21 mouse cellular contexts compared by ENCODE assay signal in the genomic region with DNA sequence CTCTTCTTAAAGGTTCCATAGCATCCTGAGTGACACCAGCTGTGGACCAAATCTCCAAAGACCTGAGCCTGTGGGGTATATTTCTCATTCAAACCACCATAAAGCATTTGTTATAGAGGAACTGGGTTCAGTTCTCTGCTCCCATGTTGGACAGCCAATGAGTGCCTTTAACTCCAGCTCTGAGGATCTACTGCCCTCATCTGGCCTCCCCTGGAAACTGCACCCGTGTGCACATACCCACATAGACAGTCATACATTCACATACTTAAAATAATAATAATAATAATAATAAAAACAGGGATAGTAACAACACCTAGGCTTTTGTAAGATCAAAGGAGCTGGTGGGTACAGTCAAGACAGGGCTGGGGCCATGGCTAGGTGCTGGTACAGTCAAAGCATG. TPM values are rescaled to one million over a fixed set of nuclear protein-coding genes. Genes with fewer than 3 reads are reported as not detected.
DNase-seq lines count a peak whose midpoint lies in the region; TF ChIP-seq lines count a peak whose summit lies in the region.
"Had no signal": no experiment of that assay in that cellular context is flagged by ENCODE, and none has a peak within 500 bp of the region (broad histone marks: within the 10 kb centered on the region; RNA-seq: fewer than 3 reads in every experiment).

No protein-coding gene starts in this region.

- no peak overlapping the region for H3K4me3 ChIP-seq in layer of hippocampus, adult 2 months
- no peak overlapping the region for H3K4me3 ChIP-seq in testis, adult 2 months (ENCODE audit: control insufficient read depth, low read depth, low read length)
- H3K4me3 ChIP-seq in left cerebral cortex, adult 2 months = no peak overlapping the region
- H3K4me3 ChIP-seq: hindbrain, embryonic 12.5 days; intestine, embryonic 15.5 days had no signal

- H3K27me3 ChIP-seq in testis, adult 2 months (ENCODE audit: control insufficient read depth, insufficient read depth, low read length) = no peaks in the 10 kb centered on the region
- H3K27me3 ChIP-seq: CH12.LX; hindbrain, embryonic 12.5 days; intestine, embryonic 15.5 days; Patski had no signal

- TF ChIP-seq POLR2A in testis, adult 2 months (IDR thresholded peaks at IDR 0.05; ENCODE audit: control insufficient read depth, low read depth, low read length) = no peak

- H3K4me1 ChIP-seq in testis, adult 2 months (ENCODE audit: control insufficient read depth, insufficient read depth, low read length) = peaks cover 6% of the 10 kb centered on the region
- H3K4me1 ChIP-seq: intestine, embryonic 15.5 days had no signal

- peak; percentile 34 for TF ChIP-seq CTCF in layer of hippocampus, adult 2 months (conservative IDR thresholded peaks at IDR 0.05)
- peak; percentile 38; the same call in 1 of the 2 replicates for TF ChIP-seq CTCF in testis, adult 2 months (IDR thresholded peaks at IDR 0.05; ENCODE audit: control insufficient read depth, insufficient read depth, insufficient replicate concordance, low read depth, low read length)
- TF ChIP-seq CTCF in left cerebral cortex, adult 2 months (IDR thresholded peaks at IDR 0.05) = no peak; the same call in 1 of the 2 replicates

- intact Hi-C loops in left cerebral cortex, adult 2 months (cut with DNase I) = no loop called here

- no peak overlapping the region for H3K27ac ChIP-seq in layer of hippocampus, adult 2 months
- no peak overlapping the region for H3K27ac ChIP-seq in testis, adult 2 months (ENCODE audit: control insufficient read depth, insufficient read depth, low read depth, low read length)
- no peak overlapping the region for H3K27ac ChIP-seq in left cerebral cortex, adult 2 months
- H3K27ac ChIP-seq: hindbrain, embryonic 12.5 days; intestine, embryonic 15.5 days had no signal

- DNase-seq in layer of hippocampus, adult 2 months (ENCODE audit: low spot score in 2 of 2) = no peak
- DNase-seq in layer of hippocampus, postnatal 10 days (ENCODE audit: low spot score in 2 of 2) = no peak
- DNase-seq in testis, postnatal 14 days (ENCODE audit: low spot score) = no peak
- DNase-seq in R1 (ENCODE audit: low read depth, low spot score) = peak; percentile 54
- DNase-seq in left cerebral cortex, adult 2 months (ENCODE audit: extremely low spot score in 1 of 2, low spot score in 2 of 2) = no peak
- no peak for DNase-seq in thymus, postnatal 14 days
- DNase-seq: adrenal gland, adult 8-10 months; adrenal gland, postnatal 25 days; B cell, adult 2 months; cerebellum, adult 18-20 months; cerebellum, adult 9-10 months; cerebellum, postnatal 14 days; gastrocnemius, postnatal 25 days had no signal

- no peaks in the 10 kb centered on the region for H3K36me3 ChIP-seq in testis, adult 2 months (ENCODE audit: control insufficient read depth, insufficient read depth, low read length)
- H3K36me3 ChIP-seq: G1E; hindbrain, embryonic 12.5 days; intestine, embryonic 15.5 days had no signal

RNA-seq across cellular contexts. Expression of a gene that starts 58.8 kb away (rescaled TPM):
- 10 to 100 TPM; 12.5 to 14.7 TPM for total RNA-seq in layer of hippocampus, adult 2 months (2021)
- 10 to 100 TPM; 23.5 to 25.1 TPM for total RNA-seq in layer of hippocampus, postnatal 10 days (2021)
- polyA plus RNA-seq in testis, adult 2 months (2012; rRNA removed) = 0.07 and 0.11 TPM in 2 replicates
- total RNA-seq in left cerebral cortex, adult 2 months (2021) = 10 to 100 TPM; 30.8 to 32.8 TPM
- total RNA-seq: CH12.LX; hematopoietic stem cell, adult 5-6 weeks had no signal
- polyA plus RNA-seq: activated CD4-positive, CD25-positive, alpha-beta regulatory T cell, adult 4 months; G1E; Patski had no signal
